Mouse (Mus musculus) hindbrain, embryonic 11.5 days (tissue): ENCODE results near the gene Dnase1. TPM values are rescaled to one million over a fixed set of nuclear protein-coding genes. Genes with fewer than 3 reads are reported as not detected.

Experiments
- ATAC-seq: fragments of 200-750 bp; cut with Nextera tagmentation; 2 replicates; pipeline ENCODE4 v1.8.0; 2017; ENCODE audit warnings: mild to moderate bottlenecking, moderate TSS enrichment, moderate library complexity; ENCODE audit not compliant: low FRiP score
- DNase-seq: peaks from one replicate; pipeline ENCODE4 v3.0.0-alpha.2; 2015; ENCODE audit warnings: low spot score
- H3K27ac ChIP-seq: fragments of 300-500 bp; sonication (generic); 2 replicates; pipeline ENCODE4 v1.5.1; 2014; ENCODE audit warnings: mild to moderate bottlenecking, low read depth, low read length
- H3K27me3 ChIP-seq: fragments of 300-500 bp; sonication (generic); 2 replicates; pipeline ENCODE4 v1.6.1; 2014; ENCODE audit warnings: mild to moderate bottlenecking, low read length, moderate library complexity, mixed read lengths; ENCODE audit not compliant: control insufficient read depth, insufficient read depth
- H3K36me3 ChIP-seq: fragments of 300-500 bp; sonication (generic); 2 replicates; pipeline ENCODE4 v1.6.1; 2014; ENCODE audit warnings: mild to moderate bottlenecking, low read length, moderate library complexity, mixed read lengths; ENCODE audit not compliant: control insufficient read depth, insufficient read depth
- H3K4me1 ChIP-seq: fragments of 300-500 bp; sonication (generic); replicated peaks from 2 replicates; pipeline ENCODE4 v1.6.1; 2014; ENCODE audit warnings: low read length, mixed read lengths; ENCODE audit not compliant: control insufficient read depth, insufficient read depth
- H3K4me2 ChIP-seq: fragments of 300-500 bp; sonication (generic); replicated peaks from 2 replicates; pipeline ENCODE4 v1.6.1; 2014; ENCODE audit warnings: mild to moderate bottlenecking, low read depth, low read length
- H3K4me3 ChIP-seq: fragments of 300-500 bp; sonication (generic); 2 replicates; pipeline ENCODE4 v1.5.1; 2014; ENCODE audit warnings: low read depth, low read length
- H3K9ac ChIP-seq: fragments of 300-500 bp; sonication (generic); 2 replicates; pipeline ENCODE4 v1.6.1; 2014; ENCODE audit warnings: low read depth, low read length
- H3K9me3 ChIP-seq: fragments of 300-500 bp; sonication (generic); 2 replicates; pipeline ENCODE4 v1.6.1; 2016; ENCODE audit warnings: low read length; ENCODE audit not compliant: control insufficient read depth
- WGBS: fragments of 180-500 bp; shearing (Covaris S2); extraction: QIAGEN DNeasy Blood & Tissue Kit; methylation state at CpG from one replicate; pipeline ENCODE4 v1.1.7; 2014; 5-methylcytosine and 5-hydroxymethylcytosine counted together
- polyA plus RNA-seq: library from polyadenylated mRNA; unstranded; fragments of >200 nt; fragmentation: Nextera tagmentation; extraction: Ambion mirVana; gene quantifications from 2 replicates; pipeline ENCODE4 v1.2.1, GENCODE M21; 2014

The Dnase1 gene
- polyA plus RNA-seq, 1 experiment from 2014 or later = 5.3 TPM

DNA sequence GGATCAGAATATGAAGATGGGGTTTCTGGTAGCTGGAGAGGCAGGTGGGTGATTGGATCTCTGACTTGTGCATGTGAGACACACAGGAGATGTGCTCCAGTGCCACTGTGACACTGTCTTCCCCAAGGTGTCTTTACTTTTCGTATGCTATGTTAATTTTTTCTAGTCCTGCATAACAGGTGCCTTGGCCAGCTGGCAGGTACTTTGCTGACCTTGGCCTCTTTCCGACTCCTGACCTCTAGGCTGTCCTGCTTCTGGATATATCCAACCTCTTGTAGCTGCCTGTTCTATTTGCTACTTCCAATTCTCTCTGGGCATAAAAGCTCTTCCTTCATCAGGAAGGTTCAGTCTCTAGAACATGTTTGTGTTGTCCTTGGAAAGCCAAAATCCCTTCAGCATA is 1.2 kb upstream of the Dnase1 start:
- WGBS = 89% methylated on average over 2 of the region's 2 CpGs
- DNase-seq = no peak

DNA sequence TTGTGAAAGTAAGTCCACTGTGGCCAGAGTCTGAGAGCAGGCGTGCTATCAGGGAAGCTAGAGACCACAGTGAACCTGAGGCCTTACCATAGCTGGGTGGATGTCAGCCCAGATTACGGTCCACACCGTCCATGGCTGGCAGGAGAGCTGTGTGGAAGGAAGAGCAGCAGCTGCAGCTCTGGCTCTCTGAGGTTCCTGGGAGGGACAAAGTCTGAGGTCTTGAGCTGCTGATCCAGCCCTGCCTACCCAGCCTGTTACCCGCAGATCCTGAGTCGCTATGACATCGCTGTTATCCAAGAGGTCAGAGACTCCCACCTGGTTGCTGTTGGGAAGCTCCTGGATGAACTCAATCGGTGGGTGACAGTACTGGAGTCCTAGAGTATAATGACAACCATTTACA is 948 bp downstream of the Dnase1 start:
- Histone ChIP-seq H3K4me3 (no peak overlapping the region), H3K27me3 (no peaks in the 10 kb centered on the region), H3K36me3 (peaks cover 4% of the 10 kb centered on the region; the same call in 1 of the 2 replicates), H3K4me2 (no peak overlapping the region), H3K4me1 (no peaks in the 10 kb centered on the region), H3K9me3 (no peaks in the 10 kb centered on the region), H3K9ac (no peak overlapping the region), H3K27ac (no peak overlapping the region)
- WGBS = 97% methylated on average over 7 of the region's 7 CpGs
- no peak for DNase-seq
- ATAC-seq = no peak

More for the DNA sequence above, 1.2 kb upstream of the Dnase1 start:
- Histone ChIP-seq H3K4me3 (no peak overlapping the region), H3K4me2 (no peak overlapping the region), H3K4me1 (no peaks in the 10 kb centered on the region), H3K27me3 (no peaks in the 10 kb centered on the region), H3K9me3 (no peaks in the 10 kb centered on the region), H3K27ac (no peak overlapping the region), H3K9ac (no peak overlapping the region), H3K36me3 (peaks cover 4% of the 10 kb centered on the region; the same call in 1 of the 2 replicates)
- ATAC-seq = no peak

DNA sequence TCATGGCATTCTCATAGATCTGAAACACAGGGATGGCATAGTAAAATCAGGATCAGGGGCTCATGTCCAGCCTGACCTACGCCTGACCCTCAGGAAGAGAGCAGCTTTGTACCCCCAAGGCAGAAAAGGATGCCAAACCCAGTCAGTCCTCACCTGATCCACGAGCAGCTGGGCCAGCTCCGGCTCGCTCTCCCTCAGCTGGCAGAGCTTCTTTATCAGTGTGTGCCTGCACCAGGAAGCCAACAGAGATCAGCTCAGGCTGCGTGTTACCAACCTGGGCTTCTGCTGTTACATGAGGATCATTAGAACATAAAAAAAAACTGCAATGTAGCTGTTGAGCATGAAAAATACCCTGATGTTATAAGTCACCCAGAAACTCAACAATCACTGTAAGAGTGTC is 3.5 kb downstream of the Dnase1 start:
- no peak for ATAC-seq
- Histone ChIP-seq H3K9ac (no peak overlapping the region), H3K4me1 (no peaks in the 10 kb centered on the region), H3K27ac (no peak overlapping the region), H3K9me3 (no peaks in the 10 kb centered on the region), H3K4me3 (no peak overlapping the region), H3K4me2 (no peak overlapping the region), H3K36me3 (peaks cover 4% of the 10 kb centered on the region; the same call in 1 of the 2 replicates), H3K27me3 (no peaks in the 10 kb centered on the region)
- WGBS = 92% methylated on average over 5 of the region's 5 CpGs
- DNase-seq = no peak

DNA sequence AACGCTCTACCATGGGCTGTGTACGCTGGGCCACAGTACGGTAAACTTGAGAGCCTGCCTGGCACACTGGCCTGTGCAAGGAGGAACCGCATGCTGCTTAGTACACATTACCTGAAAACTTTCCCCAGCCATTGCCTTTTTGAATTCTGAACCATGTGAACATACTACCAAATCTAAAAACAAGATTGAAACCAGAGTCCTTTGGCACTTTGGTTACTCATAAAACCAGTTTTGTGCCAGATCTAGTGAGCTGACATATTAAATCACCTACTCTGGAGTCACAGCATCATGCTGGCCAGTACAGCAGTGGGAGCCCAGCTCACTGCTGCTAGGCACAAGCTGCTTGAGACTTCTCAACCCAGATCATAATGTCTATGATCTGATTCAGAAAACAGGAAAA is 4.9 kb downstream of the Dnase1 start:
- no peak overlapping the region for H3K4me3 ChIP-seq
- H3K27me3 ChIP-seq = no peaks in the 10 kb centered on the region
- H3K9ac ChIP-seq = no peak overlapping the region
- no peak for DNase-seq
- 98% methylated on average over 4 of the region's 4 CpGs for WGBS
- no peaks in the 10 kb centered on the region for H3K9me3 ChIP-seq
- H3K36me3 ChIP-seq = peaks cover 4% of the 10 kb centered on the region; the same call in 1 of the 2 replicates
- H3K4me1 ChIP-seq = no peaks in the 10 kb centered on the region
- no peak overlapping the region for H3K27ac ChIP-seq
- no peak for ATAC-seq
- H3K4me2 ChIP-seq = no peak overlapping the region

DNA sequence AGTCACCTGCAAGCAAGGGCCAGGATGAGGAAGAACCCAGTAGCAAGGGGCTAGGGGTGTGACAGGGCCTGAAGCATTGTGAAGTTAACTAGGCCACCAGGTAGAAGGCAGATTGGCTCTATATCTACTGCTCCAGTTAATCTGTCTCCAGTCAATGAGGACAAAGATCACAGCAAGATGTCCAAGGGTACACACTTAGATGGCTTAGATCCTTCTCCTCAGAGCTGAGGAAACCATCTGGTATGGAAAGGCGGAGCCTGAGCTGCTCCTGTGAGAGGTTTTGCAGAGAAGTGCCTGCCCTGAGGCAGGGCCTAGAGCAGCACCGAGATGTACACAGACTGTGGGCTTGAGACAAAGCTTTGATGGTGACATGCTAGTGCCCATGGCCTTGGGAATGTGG is 7.4 kb downstream of the Dnase1 start:
- no peak overlapping the region for H3K4me3 ChIP-seq
- peaks cover 7% of the 10 kb centered on the region for H3K36me3 ChIP-seq
- ATAC-seq (no peak), DNase-seq (no peak)
- H3K4me1 ChIP-seq = no peaks in the 10 kb centered on the region
- no peaks in the 10 kb centered on the region for H3K9me3 ChIP-seq
- WGBS = 100% methylated on average over 2 of the region's 2 CpGs
- no peak overlapping the region for H3K4me2 ChIP-seq
- H3K9ac ChIP-seq = no peak overlapping the region
- no peak overlapping the region for H3K27ac ChIP-seq
- H3K27me3 ChIP-seq = no peaks in the 10 kb centered on the region

DNA sequence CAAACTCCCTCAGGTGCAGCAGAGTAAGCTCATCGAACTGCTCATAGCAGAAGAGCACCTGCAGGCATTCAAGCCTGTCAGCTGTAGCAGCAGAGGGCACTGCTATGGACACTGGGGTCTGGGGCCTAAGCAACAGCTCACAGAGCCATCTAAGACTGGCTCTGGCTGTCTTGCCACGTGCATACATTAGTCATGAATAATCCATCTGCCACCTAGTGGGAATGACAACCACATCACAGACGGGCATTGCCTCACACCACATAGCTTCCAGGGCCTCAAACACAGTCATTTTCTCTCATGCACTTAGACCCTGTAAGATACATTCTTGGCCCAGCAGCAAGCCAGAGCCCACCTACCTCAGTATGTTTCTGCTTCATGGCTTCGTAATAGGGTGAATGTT is 8.8 kb downstream of the Dnase1 start:
- no peak overlapping the region for H3K27ac ChIP-seq
- no peak overlapping the region for H3K4me3 ChIP-seq
- DNase-seq (no peak), ATAC-seq (no peak)
- H3K9ac ChIP-seq = no peak overlapping the region
- H3K27me3 ChIP-seq = no peaks in the 10 kb centered on the region
- peaks cover 3% of the 10 kb centered on the region for H3K36me3 ChIP-seq
- H3K9me3 ChIP-seq = no peaks in the 10 kb centered on the region
- WGBS = 84% methylated on average over 4 of the region's 4 CpGs
- H3K4me1 ChIP-seq = no peaks in the 10 kb centered on the region
- no peak overlapping the region for H3K4me2 ChIP-seq

DNA sequence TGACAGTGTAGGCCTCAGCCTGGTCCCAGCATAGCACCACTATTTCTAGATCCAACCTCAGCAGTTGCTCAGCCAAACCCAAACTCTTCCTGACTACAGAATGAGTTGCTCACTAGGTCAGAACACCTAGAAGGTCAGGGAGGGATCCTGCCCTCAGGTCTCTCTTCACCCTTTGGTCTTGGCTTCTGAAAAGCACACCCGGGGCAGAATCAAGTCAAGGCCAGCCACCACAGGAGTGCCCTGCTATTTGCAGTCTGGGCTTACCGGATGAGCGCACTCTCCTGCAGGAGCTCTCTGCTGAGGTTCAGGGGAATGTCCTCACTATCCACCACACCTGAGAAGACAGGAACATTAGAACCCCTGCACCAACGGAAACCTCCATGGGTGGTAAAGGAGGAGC is 15.9 kb downstream of the Dnase1 start:
- peaks cover 10% of the 10 kb centered on the region for H3K36me3 ChIP-seq
- no peak overlapping the region for H3K9ac ChIP-seq
- ATAC-seq (no peak), DNase-seq (no peak)
- 96% methylated on average over 4 of the region's 4 CpGs for WGBS
- no peak overlapping the region for H3K27ac ChIP-seq
- no peaks in the 10 kb centered on the region for H3K9me3 ChIP-seq
- H3K4me1 ChIP-seq = no peaks in the 10 kb centered on the region
- no peak overlapping the region for H3K4me2 ChIP-seq
- no peak overlapping the region for H3K4me3 ChIP-seq
- H3K27me3 ChIP-seq = no peaks in the 10 kb centered on the region

DNA sequence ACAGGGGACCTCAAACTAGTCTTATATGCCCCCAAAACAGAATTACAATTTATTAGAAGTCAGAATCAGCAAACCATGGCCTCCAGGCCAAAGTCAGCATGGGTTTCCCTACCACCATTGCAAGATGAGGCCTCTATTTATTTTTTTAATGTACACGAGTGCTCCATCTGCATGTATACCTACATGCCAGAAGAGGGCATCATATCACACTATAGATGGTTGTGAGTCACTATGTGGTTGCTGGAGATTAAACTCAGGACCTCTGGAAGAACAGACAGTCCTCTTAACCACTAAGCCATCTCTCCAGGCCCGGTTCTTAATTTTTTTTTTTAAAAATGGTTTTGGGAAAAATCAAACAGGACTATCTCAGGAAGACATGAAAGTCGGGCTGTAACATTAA is 17.1 kb downstream of the Dnase1 start:
- Histone ChIP-seq H3K9ac (no peak overlapping the region), H3K4me2 (no peak overlapping the region), H3K9me3 (no peaks in the 10 kb centered on the region), H3K4me3 (no peak overlapping the region), H3K36me3 (peaks cover 8% of the 10 kb centered on the region), H3K4me1 (no peaks in the 10 kb centered on the region), H3K27me3 (no peaks in the 10 kb centered on the region), H3K27ac (no peak overlapping the region)
- ATAC-seq (no peak), DNase-seq (no peak)
- WGBS = 83% methylated on average over 3 of the region's 3 CpGs

DNA sequence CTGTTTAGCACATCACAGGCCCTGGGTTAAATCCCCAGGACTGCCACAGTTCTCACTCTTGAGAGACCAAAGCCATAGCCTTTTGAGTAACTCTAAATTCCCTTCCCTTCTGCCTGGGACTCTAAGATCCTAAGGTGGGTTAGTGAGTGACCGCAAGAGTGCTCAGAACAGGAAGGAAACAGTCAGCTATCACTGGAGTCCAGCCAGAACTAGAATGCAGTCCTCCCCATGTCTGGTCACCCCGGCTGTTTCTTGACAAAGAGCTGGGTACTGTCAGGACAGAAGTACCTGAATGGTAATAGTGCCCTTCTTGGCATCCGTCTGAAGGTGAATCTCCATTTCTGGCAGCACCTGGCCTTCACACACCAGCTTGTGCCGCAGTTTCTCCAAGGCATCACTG is 28.2 kb downstream of the Dnase1 start:
- DNase-seq (no peak), ATAC-seq (no peak)
- Histone ChIP-seq H3K9ac (no peak overlapping the region), H3K27ac (no peak overlapping the region), H3K4me1 (no peaks in the 10 kb centered on the region), H3K4me3 (no peak overlapping the region), H3K27me3 (no peaks in the 10 kb centered on the region), H3K4me2 (no peak overlapping the region), H3K9me3 (no peaks in the 10 kb centered on the region), H3K36me3 (peaks cover 20% of the 10 kb centered on the region; the same call in 1 of the 2 replicates)
- 96% methylated on average over 4 of the region's 4 CpGs for WGBS
